In the genomic region with DNA sequence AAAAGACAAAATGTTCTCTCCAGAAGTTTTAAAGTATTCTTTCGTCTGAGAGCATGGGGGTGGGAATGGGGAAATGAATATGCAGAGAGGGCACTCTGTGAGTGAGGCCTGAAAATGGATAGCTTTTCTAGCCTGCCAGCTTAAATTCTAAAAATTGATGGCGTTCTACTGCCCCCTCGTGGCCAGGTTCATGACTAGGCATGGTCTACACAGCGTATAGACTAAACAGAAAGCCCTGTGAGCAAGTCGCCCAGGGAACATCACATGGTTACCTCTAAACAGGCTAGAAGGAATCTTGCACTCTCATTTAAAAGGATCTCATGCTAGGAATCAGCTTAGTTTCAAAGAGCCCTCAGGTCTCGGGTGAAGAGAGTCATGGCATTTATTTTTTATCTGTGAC, we compare ENCODE assay signal across 8 mouse cellular contexts. TPM values are rescaled to one million over a fixed set of nuclear protein-coding genes. Genes with fewer than 3 reads are reported as not detected.
DNase-seq lines count a peak whose midpoint lies in the region; ATAC-seq and TF ChIP-seq lines count a peak whose summit lies in the region.

No protein-coding gene starts in this region.

- peak; percentile 69 for TF ChIP-seq CTCF in bone marrow, adult 2 months (IDR thresholded peaks at IDR 0.05; ENCODE audit: control insufficient read depth, insufficient read depth, low read length)
- TF ChIP-seq CTCF in liver, embryonic 14.5 days (IDR thresholded peaks at IDR 0.05; ENCODE audit: low read depth): peak; percentile 74
- peak; percentile 90 for TF ChIP-seq CTCF in stomach, postnatal 0 days (IDR thresholded peaks at IDR 0.05; ENCODE audit: low read depth)

- H3K9ac ChIP-seq in embryonic facial prominence, embryonic 13.5 days: no peak overlapping the region
- H3K9ac ChIP-seq in liver, embryonic 14.5 days (replicated peaks): no peak overlapping the region
- H3K9ac ChIP-seq in neural tube, embryonic 13.5 days: no peak overlapping the region
- H3K9ac ChIP-seq in stomach, postnatal 0 days (ENCODE audit: low read length): no peak overlapping the region

- no peak overlapping the region for H3K27ac ChIP-seq in bone marrow, adult 2 months (ENCODE audit: control insufficient read depth, insufficient read depth, low read depth, low read length, poor library complexity)
- no peak overlapping the region for H3K27ac ChIP-seq in embryonic facial prominence, embryonic 13.5 days
- no peak overlapping the region for H3K27ac ChIP-seq in liver, embryonic 14.5 days
- H3K27ac ChIP-seq in neural tube, embryonic 13.5 days (replicated peaks): no peak overlapping the region
- H3K27ac ChIP-seq in stomach, postnatal 0 days (replicated peaks): no peak overlapping the region

- no peak overlapping the region for H3K4me2 ChIP-seq in embryonic facial prominence, embryonic 13.5 days
- no peak overlapping the region for H3K4me2 ChIP-seq in liver, embryonic 14.5 days (ENCODE audit: low read depth)
- no peak overlapping the region for H3K4me2 ChIP-seq in neural tube, embryonic 13.5 days
- no peak overlapping the region for H3K4me2 ChIP-seq in stomach, postnatal 0 days (replicated peaks; ENCODE audit: low read depth)

- H3K36me3 ChIP-seq in embryonic facial prominence, embryonic 13.5 days: no peaks in the 10 kb centered on the region
- no peaks in the 10 kb centered on the region for H3K36me3 ChIP-seq in liver, embryonic 14.5 days (replicated peaks; ENCODE audit: control insufficient read depth, insufficient read depth, low read depth)
- peaks cover 50% of the 10 kb centered on the region for H3K36me3 ChIP-seq in neural tube, embryonic 13.5 days
- H3K36me3 ChIP-seq in stomach, postnatal 0 days (ENCODE audit: control insufficient read depth, insufficient read depth, low read length): no peaks in the 10 kb centered on the region

- intact Hi-C loops in heart, postnatal 10 days (cut with DNase I): loop anchor here (1.0 to 10.0 kb wide), 2 partner anchors 259 to 517 kb away; no protein-coding TSS in a partner anchor

- 10% methylated on average over 6 of the region's 6 CpGs for WGBS in bone marrow, adult 2 months
- 5% methylated on average over 6 of the region's 6 CpGs for WGBS in embryonic facial prominence, embryonic 13.5 days
- 6% methylated on average over 6 of the region's 6 CpGs for WGBS in liver, embryonic 14.5 days (ENCODE audit: insufficient replicate concordance)
- WGBS in neural tube, embryonic 13.5 days: 10% methylated on average over 6 of the region's 6 CpGs
- WGBS in stomach, postnatal 0 days: 5% methylated on average over 6 of the region's 6 CpGs

- H3K4me1 ChIP-seq in bone marrow, adult 2 months (ENCODE audit: control insufficient read depth, insufficient read depth, low read length): peaks cover 1% of the 10 kb centered on the region; the same call in 1 of the 2 replicates
- peaks cover 5% of the 10 kb centered on the region; the same call in 1 of the 2 replicates for H3K4me1 ChIP-seq in embryonic facial prominence, embryonic 13.5 days
- no peaks in the 10 kb centered on the region; a peak in 1 of 4 replicates for H3K4me1 ChIP-seq in liver, embryonic 14.5 days (replicated peaks; ENCODE audit: control insufficient read depth in 2 of 2, insufficient read depth in 2 of 2, low read length in 1 of 2)
- H3K4me1 ChIP-seq in neural tube, embryonic 13.5 days (replicated peaks): peaks cover 6% of the 10 kb centered on the region
- H3K4me1 ChIP-seq in stomach, postnatal 0 days (replicated peaks; ENCODE audit: control insufficient read depth, insufficient read depth): no peaks in the 10 kb centered on the region

- no peak for TF ChIP-seq EP300 in liver, embryonic 14.5 days (IDR thresholded peaks at IDR 0.05; ENCODE audit: low read depth)
- TF ChIP-seq EP300 in stomach, postnatal 0 days (optimal IDR thresholded peaks at IDR 0.05): no peak

- no peaks in the 10 kb centered on the region for H3K27me3 ChIP-seq in embryonic facial prominence, embryonic 13.5 days
- H3K27me3 ChIP-seq in liver, embryonic 14.5 days (ENCODE audit: control insufficient read depth, insufficient read depth, low read length): no peaks in the 10 kb centered on the region
- H3K27me3 ChIP-seq in neural tube, embryonic 13.5 days: no peaks in the 10 kb centered on the region
- H3K27me3 ChIP-seq in stomach, postnatal 0 days (ENCODE audit: control insufficient read depth, insufficient read depth, low read length): no peaks in the 10 kb centered on the region

- ATAC-seq in embryonic facial prominence, embryonic 13.5 days (ENCODE audit: insufficient number of reproducible peaks, insufficient read depth, low FRiP score, low TSS enrichment, low read depth): peak; percentile 80; the same call in 1 of the 2 replicates
- peak; percentile 26; the same call in 1 of the 2 replicates for ATAC-seq in liver, embryonic 14.5 days (ENCODE audit: insufficient read depth)
- ATAC-seq in neural tube, embryonic 13.5 days (ENCODE audit: low read depth): peak; percentile 68; the same call in 1 of the 2 replicates
- ATAC-seq in stomach, postnatal 0 days (ENCODE audit: low FRiP score, low TSS enrichment): peak; percentile 80

- H3K4me3 ChIP-seq in bone marrow, adult 2 months (replicated peaks; ENCODE audit: control insufficient read depth, low read depth, low read length): no peak overlapping the region
- no peak overlapping the region for H3K4me3 ChIP-seq in embryonic facial prominence, embryonic 13.5 days
- no peak overlapping the region for H3K4me3 ChIP-seq in liver, embryonic 14.5 days (ENCODE audit: insufficient read depth in 1 of 2, low read depth in 2 of 2, low read length in 2 of 2)
- no peak overlapping the region for H3K4me3 ChIP-seq in neural tube, embryonic 13.5 days
- H3K4me3 ChIP-seq in stomach, postnatal 0 days (ENCODE audit: low read depth, low read length): no peak overlapping the region

- DNase-seq in CD4-positive, CD25-positive, alpha-beta regulatory T cell, adult 2 months (ENCODE audit: low read depth, low spot score): peak; percentile 86
- DNase-seq in heart, postnatal 10 days: peak; percentile 84 to 90
- DNase-seq in kidney, postnatal 36 days: peak; percentile 76 to 92
- DNase-seq in liver, embryonic 14.5 days (ENCODE audit: low read depth in 3 of 3, low spot score in 3 of 3): peak; percentile 31 to 40 (median 32)
- peak; percentile 85 for DNase-seq in stomach, postnatal 0 days (ENCODE audit: low spot score)

- no peak for TF ChIP-seq POLR2A in bone marrow, adult 2 months (IDR thresholded peaks at IDR 0.05; ENCODE audit: borderline replicate concordance, control insufficient read depth, low read depth, low read length)

- H3K9me3 ChIP-seq in embryonic facial prominence, embryonic 13.5 days: no peaks in the 10 kb centered on the region
- no peaks in the 10 kb centered on the region for H3K9me3 ChIP-seq in liver, embryonic 14.5 days (ENCODE audit: control insufficient read depth, low read length)
- no peaks in the 10 kb centered on the region for H3K9me3 ChIP-seq in neural tube, embryonic 13.5 days
- no peaks in the 10 kb centered on the region for H3K9me3 ChIP-seq in stomach, postnatal 0 days (ENCODE audit: control insufficient read depth, low read length)

RNA-seq across cellular contexts. Expression of gene Ddx25, which starts 16.8 kb away (rescaled TPM):
- 0.18 TPM in 1 of 2 replicates, not detected in the other for polyA plus RNA-seq in bone marrow, adult 2 months (2011; ENCODE audit: insufficient read depth, insufficient read length, low replicate concordance, missing spikeins)
- 4.3 and 4.6 TPM in 2 replicates for polyA plus RNA-seq in embryonic facial prominence, embryonic 13.5 days (2015; fragmentation: Nextera tagmentation; extraction: Ambion mirVana)
- under 1 TPM in 1 of 2 experiments, not detected in 1; 0.02 TPM for total RNA-seq in heart, postnatal 10 days (2021)
- 0.10 and 0.15 TPM in 2 replicates for polyA plus RNA-seq in liver, embryonic 14.5 days (2012; rRNA removed)
- 0.17 and 0.19 TPM in 2 replicates for polyA plus RNA-seq in liver, embryonic 14.5 days (2014; fragmentation: Nextera tagmentation; extraction: Ambion mirVana)
- polyA plus RNA-seq in neural tube, embryonic 13.5 days (2015; fragmentation: Nextera tagmentation; extraction: Ambion mirVana): 25.1 and 25.8 TPM in 2 replicates
- 0.38 and 0.50 TPM in 2 replicates for polyA plus RNA-seq in stomach, postnatal 0 days (2015; fragmentation: Nextera tagmentation; extraction: Ambion mirVana)

RNA-seq across cellular contexts. Expression of gene Pus3, which starts 16.9 kb away (rescaled TPM):
- polyA plus RNA-seq in bone marrow, adult 2 months (2011; ENCODE audit: insufficient read depth, insufficient read length, low replicate concordance, missing spikeins): 6.1 and 9.4 TPM in 2 replicates
- polyA plus RNA-seq in embryonic facial prominence, embryonic 13.5 days (2015; fragmentation: Nextera tagmentation; extraction: Ambion mirVana): 23.3 and 24.0 TPM in 2 replicates
- 1 to 10 TPM; 7.4 to 8.4 TPM for total RNA-seq in heart, postnatal 10 days (2021)
- 3.4 and 6.0 TPM in 2 replicates for polyA plus RNA-seq in liver, embryonic 14.5 days (2012; rRNA removed)
- polyA plus RNA-seq in liver, embryonic 14.5 days (2014; fragmentation: Nextera tagmentation; extraction: Ambion mirVana): 7.2 and 7.7 TPM in 2 replicates
- polyA plus RNA-seq in neural tube, embryonic 13.5 days (2015; fragmentation: Nextera tagmentation; extraction: Ambion mirVana): 15.9 and 17.7 TPM in 2 replicates
- polyA plus RNA-seq in stomach, postnatal 0 days (2015; fragmentation: Nextera tagmentation; extraction: Ambion mirVana): 7.9 and 9.3 TPM in 2 replicates

RNA-seq across cellular contexts. Expression of gene Gm1113, which starts 23.4 kb away (rescaled TPM):
- not detected in 2 replicates for polyA plus RNA-seq in bone marrow, adult 2 months (2011; ENCODE audit: insufficient read depth, insufficient read length, low replicate concordance, missing spikeins)
- polyA plus RNA-seq in embryonic facial prominence, embryonic 13.5 days (2015; fragmentation: Nextera tagmentation; extraction: Ambion mirVana): not detected in 2 replicates
- not detected for total RNA-seq in heart, postnatal 10 days (2021)
- not detected in 2 replicates for polyA plus RNA-seq in liver, embryonic 14.5 days (2012; rRNA removed)
- not detected in 2 replicates for polyA plus RNA-seq in liver, embryonic 14.5 days (2014; fragmentation: Nextera tagmentation; extraction: Ambion mirVana)
- polyA plus RNA-seq in neural tube, embryonic 13.5 days (2015; fragmentation: Nextera tagmentation; extraction: Ambion mirVana): not detected in 2 replicates
- not detected in 2 replicates for polyA plus RNA-seq in stomach, postnatal 0 days (2015; fragmentation: Nextera tagmentation; extraction: Ambion mirVana)

RNA-seq across cellular contexts. Expression of gene Pate2, which starts 28.6 kb away (rescaled TPM):
- 0.57 TPM in 1 of 2 replicates, not detected in the other for polyA plus RNA-seq in bone marrow, adult 2 months (2011; ENCODE audit: insufficient read depth, insufficient read length, low replicate concordance, missing spikeins)
- 0.72 and 1.1 TPM in 2 replicates for polyA plus RNA-seq in embryonic facial prominence, embryonic 13.5 days (2015; fragmentation: Nextera tagmentation; extraction: Ambion mirVana)
- under 1 TPM in 1 of 2 experiments, not detected in 1; 0.25 TPM for total RNA-seq in heart, postnatal 10 days (2021)
- polyA plus RNA-seq in liver, embryonic 14.5 days (2012; rRNA removed): 0.06 and 0.09 TPM in 2 replicates
- 0.19 and 0.29 TPM in 2 replicates for polyA plus RNA-seq in liver, embryonic 14.5 days (2014; fragmentation: Nextera tagmentation; extraction: Ambion mirVana)
- polyA plus RNA-seq in neural tube, embryonic 13.5 days (2015; fragmentation: Nextera tagmentation; extraction: Ambion mirVana): 1.1 and 1.6 TPM in 2 replicates
- 0.19 and 0.31 TPM in 2 replicates for polyA plus RNA-seq in stomach, postnatal 0 days (2015; fragmentation: Nextera tagmentation; extraction: Ambion mirVana)

RNA-seq across cellular contexts. Expression of gene Hyls1, which starts 28.7 kb away (rescaled TPM):
- 14.7 and 21.1 TPM in 2 replicates for polyA plus RNA-seq in bone marrow, adult 2 months (2011; ENCODE audit: insufficient read depth, insufficient read length, low replicate concordance, missing spikeins)
- polyA plus RNA-seq in embryonic facial prominence, embryonic 13.5 days (2015; fragmentation: Nextera tagmentation; extraction: Ambion mirVana): 17.7 and 20.8 TPM in 2 replicates
- 1 to 10 TPM; 3.5 to 4.5 TPM for total RNA-seq in heart, postnatal 10 days (2021)
- 2.3 and 3.9 TPM in 2 replicates for polyA plus RNA-seq in liver, embryonic 14.5 days (2012; rRNA removed)
- 8.6 and 9.1 TPM in 2 replicates for polyA plus RNA-seq in liver, embryonic 14.5 days (2014; fragmentation: Nextera tagmentation; extraction: Ambion mirVana)
- 18.6 and 21.2 TPM in 2 replicates for polyA plus RNA-seq in neural tube, embryonic 13.5 days (2015; fragmentation: Nextera tagmentation; extraction: Ambion mirVana)
- polyA plus RNA-seq in stomach, postnatal 0 days (2015; fragmentation: Nextera tagmentation; extraction: Ambion mirVana): 4.1 and 4.7 TPM in 2 replicates

Comparison
In these comparisons a context has a peak if more than half of its experiments do, and no peak if none do; other contexts are left out.
1. DNase-seq: peak in every context shown above with its lines; median percentile 87 in heart, postnatal 10 days; 86 in CD4-positive, CD25-positive, alpha-beta regulatory T cell, adult 2 months; 85 in stomach, postnatal 0 days; 84 in kidney, postnatal 36 days; 32 in liver, embryonic 14.5 days.
2. ATAC-seq: peak in every context shown above with its lines; median percentile 80 in embryonic facial prominence, embryonic 13.5 days; 80 in stomach, postnatal 0 days; 68 in neural tube, embryonic 13.5 days; 26 in liver, embryonic 14.5 days.